Mouse (Mus musculus) retina, postnatal 1 day (tissue): ENCODE data around the gene Hist1h2ai.

ENCODE experiments used
- DNase-seq: peaks from one replicate; pipeline ENCODE4 v3.0.0-alpha.2; 2012

Hist1h2ai gene

DNA sequence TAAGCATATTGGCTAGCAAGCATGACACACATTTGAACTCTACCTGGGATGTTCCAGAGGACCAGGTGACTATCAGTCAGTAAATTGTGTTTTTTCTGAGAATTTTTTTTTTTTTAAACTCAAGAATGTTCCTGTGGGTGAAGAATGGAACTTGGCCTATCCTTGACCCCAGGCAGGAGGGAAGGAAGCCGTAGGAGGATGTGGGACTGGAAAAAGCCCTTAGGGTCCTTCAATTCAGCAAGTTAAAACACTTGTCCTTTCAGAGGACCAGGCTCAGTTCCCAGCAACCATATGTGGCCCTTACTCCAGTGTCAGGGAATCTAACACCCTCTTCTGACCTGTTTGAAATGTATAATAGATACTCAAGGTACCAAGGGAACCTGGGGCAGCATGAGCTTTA, 13.3 kb downstream of the Hist1h2ai start:
- no peak for DNase-seq

DNA sequence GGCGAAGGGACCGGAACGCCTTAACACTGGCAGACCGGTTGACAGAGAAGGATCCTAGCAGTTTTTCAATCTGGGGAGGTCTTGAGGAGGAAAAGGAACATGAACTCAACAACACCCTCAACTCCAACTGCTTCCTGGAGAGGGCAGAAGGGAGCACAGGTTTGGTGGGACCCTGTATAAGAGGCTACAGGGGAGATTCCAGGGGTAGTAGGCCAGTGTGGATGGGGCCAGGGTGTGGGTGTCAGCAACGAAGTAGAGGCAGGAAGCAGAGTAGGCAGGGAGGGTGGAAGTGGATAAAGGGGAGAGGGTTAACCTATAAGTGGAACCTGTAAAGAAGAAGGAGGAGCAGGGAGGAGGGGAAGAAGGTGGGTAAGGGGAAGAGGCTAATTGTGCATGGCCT, 17.2 kb downstream of the Hist1h2ai start:
- DNase-seq: peak; percentile 38

DNA sequence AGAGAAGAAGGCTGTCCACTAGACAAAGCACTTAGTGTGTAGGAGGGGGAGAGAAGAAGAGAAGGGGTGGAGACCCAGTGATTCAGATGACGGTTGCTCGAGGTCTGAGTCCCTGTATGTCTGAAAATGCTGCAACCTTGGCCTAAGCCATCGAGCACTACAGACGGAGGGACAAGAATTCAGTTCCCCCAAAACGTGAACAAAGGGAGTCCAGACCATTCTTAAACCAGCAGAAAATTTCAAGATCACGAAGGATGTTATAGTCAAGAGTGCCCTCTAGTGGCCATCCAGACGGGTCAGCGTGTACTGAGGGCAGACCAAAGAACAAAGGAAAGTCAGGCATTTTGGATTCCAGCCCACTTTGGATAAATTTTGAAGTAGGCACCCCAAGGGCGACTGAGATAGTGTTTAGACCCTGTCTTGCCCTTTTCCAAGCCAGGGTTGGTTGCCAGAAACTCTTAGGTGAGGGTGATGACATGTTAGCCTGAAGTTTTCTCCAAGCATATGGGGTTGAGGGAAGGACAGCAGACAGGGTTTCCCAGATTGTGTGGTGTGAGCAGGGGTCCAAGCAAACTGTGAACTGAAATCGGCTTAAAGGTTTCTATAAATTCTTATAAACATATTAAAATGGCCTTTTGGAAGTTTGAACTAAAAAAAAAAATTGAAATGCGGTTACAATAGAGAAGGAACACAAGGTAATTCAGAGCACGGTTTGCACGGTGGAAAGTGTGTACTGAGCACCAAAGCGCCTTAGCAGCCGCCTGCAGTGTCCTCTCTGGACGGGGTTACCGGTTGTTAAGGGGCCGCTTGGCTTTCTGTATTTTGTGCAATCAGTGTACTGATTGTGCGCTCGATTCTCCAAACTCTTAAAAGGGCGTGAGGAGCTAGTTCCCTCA, 18.0 kb downstream of the Hist1h2ai start:
- peak; percentile 96 for DNase-seq

DNA sequence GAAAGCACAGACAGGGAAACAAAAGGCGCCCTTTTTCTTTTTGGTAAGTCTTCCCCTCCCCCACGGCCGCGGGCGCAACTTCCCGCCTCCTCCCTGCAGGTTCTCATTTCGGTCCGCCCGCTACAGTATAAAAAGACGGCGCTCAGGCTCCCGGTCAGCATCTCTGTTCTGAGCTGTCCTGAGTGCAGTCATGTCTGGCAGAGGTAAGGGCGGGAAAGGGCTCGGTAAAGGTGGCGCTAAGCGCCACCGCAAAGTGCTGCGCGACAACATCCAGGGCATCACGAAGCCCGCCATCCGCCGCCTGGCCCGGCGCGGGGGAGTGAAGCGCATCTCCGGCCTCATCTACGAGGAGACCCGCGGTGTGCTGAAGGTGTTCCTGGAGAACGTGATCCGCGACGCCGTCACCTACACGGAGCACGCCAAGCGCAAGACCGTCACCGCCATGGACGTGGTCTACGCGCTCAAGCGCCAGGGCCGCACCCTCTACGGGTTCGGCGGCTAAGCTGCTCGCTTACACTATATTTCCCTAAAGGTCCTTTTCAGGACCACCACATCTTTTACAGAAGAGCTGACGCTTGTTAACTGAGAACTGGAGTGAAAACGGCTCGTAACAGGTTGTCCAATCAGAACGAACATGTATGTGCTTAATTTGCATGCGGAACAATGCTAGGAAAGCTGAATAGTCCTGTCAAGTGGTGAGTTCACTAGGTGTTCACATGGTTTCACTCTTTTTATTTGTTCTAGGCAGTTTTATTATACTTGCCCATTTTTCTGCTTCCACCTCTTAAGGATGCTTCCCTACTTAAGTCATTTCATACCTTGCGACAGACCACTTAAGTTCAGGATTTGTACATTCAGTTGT, 18.9 kb downstream of the Hist1h2ai start, which contains the start of gene Hist1h4j:
Gene Hist1h4j, plus strand, starts transcription at position 159 of the 862 bp plus-strand sequence.
- DNase-seq: peak; percentile 95

DNA sequence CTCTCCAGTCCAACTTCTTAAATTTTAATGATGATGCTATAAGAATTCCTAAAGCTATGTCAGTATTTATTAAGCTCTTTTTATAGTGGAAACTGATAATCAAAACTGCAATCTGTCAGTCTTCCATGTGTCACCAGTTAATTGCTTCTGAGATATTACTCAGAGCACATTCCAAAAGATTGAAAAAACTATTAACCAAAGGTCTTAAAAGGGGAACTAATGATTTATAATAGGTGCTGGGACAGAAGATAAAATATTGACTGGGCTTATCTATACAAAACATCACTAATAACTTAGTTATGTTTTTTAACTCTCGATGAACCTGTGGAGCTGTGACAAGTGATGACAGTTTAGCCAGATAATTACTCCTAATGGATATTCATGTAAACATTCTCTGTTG, 28.8 kb downstream of the Hist1h2ai start:
- DNase-seq: no peak

DNA sequence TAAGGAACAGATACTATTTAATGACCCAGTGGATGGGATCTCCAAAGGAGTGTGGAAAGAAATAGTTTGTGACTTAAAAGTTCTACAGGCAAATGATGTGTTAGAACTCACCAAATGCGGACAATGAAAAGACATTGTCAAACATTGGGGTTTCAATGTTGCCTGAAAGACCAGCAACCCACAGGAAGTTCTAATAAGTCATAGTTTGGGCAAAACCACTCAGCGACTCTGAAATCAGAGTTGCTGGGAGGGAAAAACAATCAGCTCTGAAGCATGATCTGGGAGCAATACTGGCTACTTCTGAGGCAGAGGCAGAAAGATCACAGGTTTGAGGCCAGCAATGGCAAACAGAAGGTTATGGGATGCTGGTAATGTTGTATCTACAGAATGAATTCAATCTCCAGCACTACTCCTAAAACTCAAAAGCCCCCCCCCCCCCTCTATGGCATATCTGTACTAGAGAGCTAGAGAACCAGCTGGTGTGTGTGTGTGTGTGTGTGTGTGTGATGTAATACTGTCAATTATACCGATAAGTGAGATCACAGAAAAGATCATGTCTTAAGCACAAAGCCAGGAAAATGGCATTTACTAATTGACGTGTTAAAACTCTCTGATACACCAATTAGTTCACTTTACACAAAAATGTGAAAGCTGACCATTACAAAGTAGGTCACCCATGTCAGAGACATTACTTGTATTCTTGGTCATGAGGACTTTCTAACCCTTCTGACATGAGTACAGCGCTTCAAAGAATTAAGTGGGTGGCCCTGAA, 33.4 kb downstream of the Hist1h2ai start:
- DNase-seq: peak; percentile 63

DNA sequence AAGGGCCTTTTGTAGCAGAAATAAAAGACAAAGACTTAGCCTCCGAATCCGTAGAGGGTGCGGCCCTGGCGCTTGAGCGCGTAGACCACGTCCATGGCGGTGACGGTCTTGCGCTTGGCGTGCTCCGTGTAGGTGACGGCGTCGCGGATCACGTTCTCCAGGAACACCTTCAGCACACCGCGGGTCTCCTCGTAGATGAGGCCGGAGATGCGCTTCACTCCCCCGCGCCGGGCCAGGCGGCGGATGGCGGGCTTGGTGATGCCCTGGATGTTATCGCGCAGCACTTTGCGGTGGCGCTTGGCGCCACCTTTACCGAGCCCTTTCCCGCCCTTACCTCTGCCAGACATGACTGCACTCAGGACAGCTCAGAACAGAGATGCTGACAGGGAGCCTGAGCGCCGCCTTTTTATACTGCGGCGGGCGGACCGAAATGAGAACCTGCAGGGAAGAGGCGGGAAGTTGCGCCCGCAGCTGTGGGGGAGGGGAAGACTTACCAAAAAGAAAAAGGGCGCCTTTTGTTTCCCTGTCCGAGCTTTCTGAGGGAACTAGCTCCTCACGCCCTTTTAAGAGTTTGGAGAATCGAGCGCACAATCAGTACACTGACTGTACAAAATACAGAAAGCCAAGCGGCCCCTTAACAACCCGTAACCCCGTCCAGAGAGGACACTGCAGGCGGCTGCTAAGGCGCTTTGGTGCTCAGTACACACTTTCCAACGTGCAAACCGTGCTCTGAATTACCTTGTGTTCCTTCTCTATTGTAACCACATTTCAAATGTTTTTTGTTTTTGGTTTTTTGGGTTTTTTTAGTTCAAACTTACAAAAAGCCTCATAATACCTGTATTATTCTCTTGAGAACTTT, 34.2 kb downstream of the Hist1h2ai start, which contains the start of gene Hist1h4k:
Gene Hist1h4k, minus strand, starts transcription at position 347 of the 859 bp plus-strand sequence.
- peak; percentile 95 for DNase-seq

DNA sequence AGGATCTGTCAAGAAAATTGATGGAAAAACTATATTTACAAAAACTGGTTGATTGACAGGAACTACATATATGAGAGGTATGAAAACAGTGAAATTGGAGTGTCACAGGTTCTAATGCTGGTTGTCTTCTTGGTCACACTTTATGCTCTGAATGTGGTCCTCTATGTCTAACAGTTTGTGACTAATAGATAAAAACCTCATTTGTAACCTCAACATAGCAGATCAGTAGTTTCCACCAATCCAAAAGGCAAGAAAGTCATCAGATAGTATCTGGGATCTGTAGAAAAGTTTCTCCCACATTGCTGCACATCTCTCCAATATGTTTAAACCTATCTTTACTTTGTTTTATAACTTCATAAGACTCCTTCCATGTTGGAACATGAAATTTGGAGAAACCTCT, 35.2 kb downstream of the Hist1h2ai start:
- no peak for DNase-seq

DNA sequence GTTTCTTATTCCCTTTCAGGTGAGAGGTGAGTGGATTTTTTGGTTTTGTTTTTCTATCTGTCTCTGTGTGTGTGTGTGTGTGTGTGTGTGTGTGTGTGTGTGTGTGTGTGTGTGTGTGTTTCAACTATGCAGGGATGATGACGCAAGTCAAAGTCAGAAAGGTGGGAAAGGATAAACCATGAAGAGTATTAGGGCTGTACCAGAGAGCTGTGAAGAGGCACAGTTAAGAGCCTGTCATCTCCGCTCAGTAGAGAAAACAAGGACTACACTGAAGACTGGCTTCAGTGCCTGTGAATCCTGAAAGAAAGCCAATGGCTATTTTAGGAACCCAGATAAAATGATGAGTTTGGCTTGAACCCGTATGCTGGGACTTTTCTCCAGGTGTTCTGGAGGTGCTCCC, 35.6 kb downstream of the Hist1h2ai start:
- DNase-seq: no peak

DNA sequence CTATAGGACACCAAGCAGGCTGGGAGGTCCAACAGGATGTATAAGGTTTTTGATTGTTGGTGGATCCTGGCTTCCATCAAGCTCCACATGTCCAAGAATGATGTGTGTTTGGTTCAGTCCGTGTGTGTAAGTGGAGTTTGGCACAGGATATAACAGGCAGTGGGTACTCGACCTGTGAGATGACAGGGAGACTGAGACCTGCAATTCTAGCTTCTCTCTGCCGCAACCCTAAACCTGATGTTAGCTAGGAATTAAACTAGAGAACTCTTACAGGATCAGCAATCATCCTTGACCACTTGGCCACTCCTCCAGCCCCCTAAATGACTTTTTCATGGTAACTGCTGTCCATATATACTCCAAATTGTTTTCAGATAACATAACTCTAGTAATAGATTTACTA, 36.1 kb downstream of the Hist1h2ai start:
- no peak for DNase-seq

DNA sequence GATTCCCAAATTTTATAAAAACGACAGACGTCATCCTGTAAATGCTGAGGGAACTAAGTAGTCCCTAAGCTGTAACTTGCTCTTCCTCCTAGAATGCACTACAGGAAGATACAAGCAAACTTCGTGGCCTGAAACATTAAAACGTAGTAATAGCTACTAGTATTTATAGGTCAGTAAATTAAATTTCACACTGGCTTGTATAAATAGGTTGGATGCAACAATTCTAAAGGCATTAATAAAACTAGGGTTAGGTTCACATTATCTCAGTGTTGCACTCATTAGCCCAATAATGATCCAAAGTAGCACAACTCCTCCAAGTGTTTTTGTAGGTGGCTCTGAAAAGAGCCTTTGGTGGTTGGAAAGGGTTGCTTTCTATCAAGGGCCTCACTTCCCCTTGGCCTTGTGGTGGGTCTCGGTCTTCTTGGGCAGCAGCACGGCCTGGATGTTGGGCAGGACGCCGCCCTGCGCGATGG, 36.9 kb downstream of the Hist1h2ai start:
- DNase-seq: no peak

DNA sequence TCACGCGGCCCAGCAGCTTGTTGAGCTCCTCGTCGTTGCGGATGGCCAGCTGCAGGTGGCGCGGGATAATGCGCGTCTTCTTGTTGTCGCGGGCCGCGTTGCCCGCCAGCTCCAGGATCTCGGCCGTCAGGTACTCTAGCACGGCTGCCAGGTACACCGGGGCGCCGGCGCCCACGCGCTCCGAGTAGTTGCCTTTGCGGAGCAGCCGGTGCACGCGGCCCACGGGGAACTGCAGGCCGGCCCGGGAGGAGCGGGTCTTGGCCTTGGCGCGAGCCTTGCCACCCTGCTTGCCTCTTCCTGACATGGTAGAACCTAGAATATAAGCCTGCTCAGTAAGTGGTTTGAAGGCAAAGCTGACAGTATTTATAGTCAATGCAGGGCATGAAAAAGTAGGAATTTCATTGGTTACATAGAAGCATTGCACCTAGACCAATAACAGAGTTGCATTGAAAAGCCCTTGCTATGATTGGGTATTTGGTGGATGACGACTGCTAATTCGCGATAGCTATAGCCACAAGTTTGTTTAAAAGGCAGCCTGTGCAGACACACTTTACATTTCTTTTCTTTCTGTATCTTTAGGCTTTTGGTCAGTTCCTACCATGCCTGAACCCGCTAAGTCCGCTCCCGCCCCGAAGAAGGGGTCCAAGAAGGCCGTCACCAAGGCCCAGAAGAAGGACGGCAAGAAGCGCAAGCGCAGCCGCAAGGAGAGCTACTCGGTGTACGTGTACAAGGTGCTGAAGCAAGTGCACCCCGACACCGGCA, 37.5 kb downstream of the Hist1h2ai start, which contains the start of the genes Hist1h2ak and Hist1h2bn:
Gene Hist1h2ak, minus strand, starts transcription at position 304 of the 762 bp plus-strand sequence.
Gene Hist1h2bn, plus strand, starts transcription at position 600 of the 762 bp plus-strand sequence.
- peak; percentile 98 for DNase-seq

DNA sequence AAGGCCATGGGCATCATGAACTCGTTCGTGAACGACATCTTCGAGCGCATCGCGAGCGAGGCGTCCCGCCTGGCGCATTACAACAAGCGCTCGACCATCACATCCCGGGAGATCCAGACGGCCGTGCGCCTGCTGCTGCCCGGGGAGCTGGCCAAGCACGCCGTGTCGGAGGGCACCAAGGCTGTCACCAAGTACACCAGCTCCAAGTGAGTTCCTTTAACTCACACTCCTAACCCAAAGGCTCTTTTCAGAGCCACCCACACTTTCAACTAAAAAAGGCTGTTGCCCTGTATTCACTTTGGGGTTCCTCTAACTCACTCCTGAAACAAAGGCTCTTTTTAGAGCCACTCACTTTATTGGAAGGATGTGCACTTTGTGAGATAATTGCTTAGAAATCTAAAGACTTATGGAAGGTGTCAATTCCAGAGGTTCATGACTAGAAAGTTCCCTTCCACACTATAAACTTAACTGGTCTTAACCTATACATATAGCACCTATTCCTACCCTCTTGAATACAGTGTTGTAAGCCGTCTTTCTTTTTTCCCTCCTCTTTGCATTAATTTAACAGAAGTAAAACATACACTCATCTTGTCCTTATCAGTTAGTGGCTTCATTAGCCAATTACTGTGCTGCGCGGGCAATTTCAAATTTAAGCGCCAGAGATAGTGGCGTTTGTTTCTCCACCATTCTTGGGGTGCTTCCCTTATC, 38.2 kb downstream of the Hist1h2ai start:
- peak; percentile 79 for DNase-seq

DNA sequence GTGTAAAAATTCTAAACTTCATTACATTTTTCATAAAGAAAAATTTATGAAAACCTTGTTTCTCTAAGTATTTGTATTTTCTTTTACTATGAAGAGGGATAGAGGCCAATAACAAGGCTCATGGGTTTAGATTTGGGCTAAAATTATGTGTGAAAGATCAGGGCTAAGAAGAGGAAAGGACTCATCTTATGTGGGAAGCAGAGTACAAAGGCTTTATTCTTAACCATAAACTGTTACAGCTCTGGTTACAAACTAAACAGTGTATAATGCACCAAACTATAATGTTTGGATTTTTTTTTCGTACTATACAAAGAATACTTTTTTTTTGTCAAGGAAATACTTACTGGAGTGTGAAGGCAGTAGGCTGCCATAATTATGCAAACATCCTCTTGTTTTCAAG, 39.5 kb downstream of the Hist1h2ai start:
- no peak for DNase-seq
